Mouse (Mus musculus) frontal cortex, postnatal 25 days (tissue): ENCODE results near the gene Stam.

Source experiments
- DNase-seq, 2 experiments: peaks; one replicate each; pipeline ENCODE4 v3.0.0; 2022; ENCODE audit warnings: low spot score in 2 of 2

Gene Stam

DNA sequence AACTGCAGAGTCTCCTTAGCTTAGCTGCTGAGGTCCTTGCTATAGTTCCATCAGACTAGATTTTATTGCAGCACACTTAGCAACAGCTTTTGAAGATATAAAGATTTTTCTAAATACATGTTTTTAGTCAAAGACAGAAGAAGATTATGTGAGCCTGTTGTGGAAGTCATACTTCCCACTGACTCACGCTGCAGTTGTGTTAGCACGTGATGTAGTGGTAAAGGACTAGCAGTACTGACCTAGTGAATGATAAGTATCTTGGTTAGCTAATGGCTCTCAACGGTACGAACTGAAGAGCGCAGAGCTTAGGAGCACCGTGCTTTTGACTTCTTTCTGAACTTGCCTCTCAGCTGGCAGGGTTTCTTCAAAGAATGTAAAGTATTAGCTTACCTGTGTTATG is 52.5 kb downstream of the Stam start:
- no peak for DNase-seq

- DNase-seq, result no peak
Measured at GRCm38 (mm10) chr2:14127629-14128028, 53.7 kb downstream of the Stam start.

DNA sequence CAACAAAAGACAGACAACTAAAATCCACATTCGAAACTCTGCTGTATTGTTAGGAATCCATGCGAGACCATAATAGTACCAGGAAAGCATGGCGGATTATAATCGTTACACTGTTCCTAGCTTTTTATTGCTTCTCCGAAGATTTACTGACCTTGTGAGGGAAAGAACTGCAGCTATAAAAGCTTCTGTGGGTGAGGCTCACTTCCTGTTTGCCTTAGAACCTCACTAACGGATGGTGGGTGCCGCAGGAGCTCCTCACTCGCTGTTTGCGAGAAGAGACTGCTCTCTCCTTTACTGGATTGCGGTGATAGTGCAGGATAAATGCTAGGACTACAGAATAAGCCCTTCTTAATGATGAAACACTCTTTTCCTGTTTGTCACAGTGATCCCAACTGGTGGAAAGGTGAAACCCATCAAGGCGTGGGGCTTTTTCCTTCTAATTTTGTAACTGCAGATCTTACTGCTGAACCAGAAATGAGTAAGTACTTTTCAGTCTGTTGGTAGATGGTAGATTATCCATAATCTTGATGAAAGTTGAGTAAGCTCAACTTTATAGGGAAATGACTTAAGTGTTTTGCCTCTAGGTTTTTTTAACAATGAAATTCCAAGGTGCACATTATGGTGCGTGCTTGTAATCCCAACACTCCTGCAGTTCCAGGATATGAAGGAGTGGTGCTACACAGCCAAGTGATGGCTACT is 56.9 kb downstream of the Stam start:
- DNase-seq, result no peak

- DNase-seq, result no peak
Measured at GRCm38 (mm10) chr2:14132468-14133326, 58.8 kb downstream of the Stam start.

DNA sequence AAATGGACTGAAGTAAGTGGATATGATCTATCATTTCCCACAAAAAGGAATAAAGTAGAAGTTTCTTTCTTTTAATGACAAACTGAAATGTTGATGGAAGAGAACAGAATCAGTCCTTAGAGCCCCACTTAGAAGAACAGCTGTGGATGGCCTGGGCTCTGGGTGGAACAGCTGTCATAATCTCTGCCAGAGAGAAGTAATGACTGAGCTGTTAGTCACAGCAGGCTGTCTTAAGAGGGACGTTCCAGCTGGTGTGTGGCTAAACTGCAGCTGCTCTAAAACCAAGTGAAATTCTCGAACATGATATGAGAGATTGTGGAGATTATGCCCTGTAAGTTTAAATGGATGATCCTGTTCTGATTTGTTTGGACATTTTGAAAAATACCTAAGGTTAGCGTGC is 63.0 kb downstream of the Stam start:
- DNase-seq, result no peak

DNA sequence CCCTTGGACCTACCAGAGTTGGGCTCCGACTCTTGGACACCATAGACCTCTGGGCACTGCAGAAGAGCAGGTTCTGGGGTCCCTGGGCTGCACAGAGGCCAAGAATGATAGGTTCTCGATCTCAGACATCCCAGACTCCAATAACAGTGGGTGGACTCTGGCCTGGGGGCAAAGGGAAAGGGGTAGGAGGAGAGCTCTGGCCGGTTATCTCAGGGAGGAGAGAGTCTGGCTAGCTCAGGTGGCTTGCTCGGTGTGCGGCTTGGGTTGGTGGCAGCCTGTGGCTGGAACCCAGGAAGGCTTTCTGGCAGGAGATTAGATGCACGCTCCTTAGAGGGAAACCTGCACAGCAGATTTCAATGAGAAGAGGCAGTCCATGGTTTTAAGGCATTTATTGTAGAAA is 65.7 kb downstream of the Stam start:
- no peak for DNase-seq

DNA sequence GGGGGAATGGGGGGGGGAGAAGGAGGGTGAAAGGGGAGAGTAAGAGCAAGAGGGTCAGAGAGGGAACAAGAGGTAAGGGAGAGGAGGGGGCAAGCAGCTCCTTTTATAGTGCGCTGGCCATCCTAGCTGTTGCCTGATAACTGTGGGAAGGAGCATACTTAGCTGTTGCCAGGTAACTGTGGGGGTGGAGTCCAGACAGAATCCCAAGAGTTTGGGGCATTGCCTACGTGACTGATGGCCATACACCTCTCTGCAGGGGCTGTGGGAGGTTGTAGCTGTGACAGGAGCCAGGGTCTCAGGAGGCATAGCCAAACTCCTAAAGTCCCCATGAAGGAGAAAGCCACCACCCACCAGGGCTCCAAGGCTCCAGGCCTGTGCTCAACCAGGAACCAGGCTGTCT is 66.1 kb downstream of the Stam start:
- DNase-seq, result no peak

- DNase-seq, result no peak
Measured at GRCm38 (mm10) chr2:14145311-14145710, 71.4 kb downstream of the Stam start.

GRCm38 (mm10) chr2:14146913-14147312 is 73.0 kb downstream of the Stam start:
- DNase-seq, result no peak

GRCm38 (mm10) chr2:14150829-14151228 is 76.9 kb downstream of the Stam start:
- no peak for DNase-seq

- DNase-seq, result no peak
Measured at GRCm38 (mm10) chr2:14151854-14152253, 78.0 kb downstream of the Stam start.

DNA sequence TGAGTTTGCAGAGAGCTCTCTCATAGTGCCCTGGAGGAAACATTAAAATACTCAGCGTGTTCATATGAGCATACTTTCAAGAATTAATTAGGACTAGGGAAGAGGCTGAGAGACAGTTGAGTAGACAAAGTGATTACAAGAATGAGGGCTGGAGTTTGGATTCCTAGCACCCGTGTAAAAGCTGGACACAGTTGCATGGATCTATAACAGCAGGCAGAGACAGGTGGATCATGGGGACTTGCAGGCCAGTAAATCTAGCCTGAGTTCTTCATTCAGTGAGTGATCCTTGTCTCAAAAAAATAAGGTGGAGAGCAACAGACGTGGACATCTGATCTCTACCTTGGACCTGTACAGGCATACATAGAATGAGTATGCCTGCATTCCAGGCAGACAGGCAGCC is 85.1 kb downstream of the Stam start:
- no peak for DNase-seq

DNA sequence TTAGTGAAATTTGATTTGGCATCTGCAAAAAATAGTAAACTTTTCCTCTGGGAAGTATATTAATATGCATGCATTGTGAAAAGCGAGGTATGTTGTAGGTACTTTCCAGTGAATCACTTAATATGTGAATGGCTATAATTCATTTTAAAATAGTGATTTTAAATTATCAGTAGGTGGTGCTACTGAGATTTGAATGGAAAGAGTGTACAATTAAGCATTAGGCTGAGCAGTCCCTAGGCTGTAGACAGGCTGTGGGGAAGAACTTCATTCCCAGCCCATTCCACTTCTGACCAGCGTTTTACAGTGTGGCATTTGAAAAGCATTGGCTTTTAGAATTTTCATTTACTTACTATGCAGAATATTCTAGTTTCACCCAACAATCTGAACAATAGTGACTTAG is 85.9 kb downstream of the Stam start:
- no peak for DNase-seq

DNA sequence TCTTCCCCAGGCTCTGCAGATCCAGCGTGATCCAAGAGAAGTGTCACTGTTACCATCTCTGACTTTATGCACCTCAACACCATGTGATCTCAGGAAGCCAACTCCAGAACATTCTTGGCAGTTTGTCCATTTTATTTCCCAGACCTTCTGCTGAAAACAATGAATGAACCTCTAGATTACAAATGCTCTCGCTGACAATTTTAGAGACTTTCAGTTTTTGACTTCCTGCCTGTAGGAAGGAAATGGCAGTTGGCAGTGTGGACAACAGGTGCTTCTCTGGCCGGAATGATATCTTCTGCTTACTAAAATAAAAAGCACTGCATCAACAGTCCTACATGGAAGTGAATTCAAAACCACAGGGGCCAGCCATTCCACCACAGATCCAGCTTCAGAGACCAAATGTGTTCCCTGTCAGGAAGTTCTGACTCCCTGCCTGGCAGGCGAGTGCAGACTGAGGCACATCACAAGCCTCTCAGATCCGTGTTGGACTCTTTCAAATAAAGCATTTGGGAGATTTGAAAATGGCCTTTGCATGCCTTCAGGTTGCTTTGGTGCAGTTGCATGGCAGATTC is 90.6 kb downstream of the Stam start:
- DNase-seq, result no peak

GRCm38 (mm10) chr2:14165066-14165465 is 91.2 kb downstream of the Stam start:
- DNase-seq, result no peak

DNA sequence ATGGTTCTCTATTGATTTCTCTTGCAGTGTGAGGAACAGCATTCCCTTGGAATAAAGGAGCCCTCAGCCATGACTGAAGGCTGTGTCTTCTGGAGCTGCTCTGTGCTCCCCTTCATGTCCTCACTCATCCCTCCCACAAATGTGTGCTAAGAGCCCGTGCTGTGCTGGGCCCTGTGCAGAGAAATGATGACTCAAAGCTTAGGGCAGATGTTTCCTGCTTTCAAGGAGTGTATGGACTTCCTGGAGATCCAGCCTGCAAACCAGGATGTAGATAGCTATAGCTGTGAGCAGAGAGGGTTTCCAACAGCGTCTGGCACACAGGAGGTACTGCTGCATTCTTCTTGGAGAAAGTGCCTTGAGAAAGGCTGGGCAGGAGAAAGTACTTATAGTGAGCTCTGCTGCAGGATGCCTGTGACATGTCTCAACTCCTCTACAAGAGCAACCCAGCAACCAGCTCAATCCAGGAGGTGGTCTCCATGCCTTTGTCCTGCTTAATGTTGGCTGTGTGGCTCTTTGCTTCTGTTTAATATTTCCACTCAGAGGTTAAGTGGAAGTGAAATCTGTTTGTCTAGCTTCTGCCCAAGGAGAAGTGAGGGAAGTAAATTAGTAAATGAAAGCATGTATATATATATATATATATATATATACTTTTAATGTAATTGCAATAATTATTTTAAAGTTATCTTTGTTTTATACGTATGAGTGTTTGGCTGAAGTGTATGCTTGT is 91.9 kb downstream of the Stam start:
- no peak for DNase-seq

- DNase-seq, result no peak
Measured at GRCm38 (mm10) chr2:14167721-14168120, 93.8 kb downstream of the Stam start.

GRCm38 (mm10) chr2:14174334-14174733 is 100.4 kb downstream of the Stam start, which contains the start of gene Tmem236:
Gene Tmem236, plus strand, starts transcription at chr2:14174523.
- no peak for DNase-seq

GRCm38 (mm10) chr2:14176460-14177193 is 102.7 kb downstream of the Stam start:
- no peak for DNase-seq

DNA sequence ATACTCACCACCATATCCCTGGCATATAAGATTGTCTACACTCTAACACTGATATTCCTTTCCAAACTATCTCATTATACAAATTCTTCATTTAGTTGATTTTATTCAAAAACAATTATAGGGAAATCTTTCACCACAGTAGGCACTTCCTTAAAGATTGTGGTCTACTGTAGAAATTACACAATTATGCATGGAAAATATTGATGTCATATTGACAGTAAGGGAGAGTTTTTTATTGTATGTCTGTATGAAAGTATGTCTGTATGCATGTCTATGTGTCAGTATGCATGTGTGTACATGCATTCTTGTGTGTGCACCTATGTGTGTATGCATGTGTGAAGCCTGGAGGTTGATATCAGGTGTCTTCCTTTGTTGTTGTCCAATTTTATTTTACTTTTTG is 110.5 kb downstream of the Stam start:
- no peak for DNase-seq

- no peak for DNase-seq
Measured at GRCm38 (mm10) chr2:14190684-14191083, 116.8 kb downstream of the Stam start.
